Mouse (Mus musculus) lung, embryonic 15.5 days (tissue): ENCODE measurements at regions not wholly inside any gene's neighbourhood (a gene's known extent, or its start where the extent isn't known, plus 50 kb on each side); places are given as distances from the start of the nearest gene placed in this dataset.

Source experiments
- ATAC-seq: fragments of 200-750 bp; cut with Nextera tagmentation; 2 replicates; pipeline ENCODE4 v1.8.0; 2017; ENCODE audit warnings: moderate number of reproducible peaks, borderline replicate concordance; ENCODE audit not compliant: low FRiP score, low TSS enrichment; ENCODE audit errors: extremely low read depth
- H3K27ac ChIP-seq: fragments of 300-500 bp; sonication (generic); 2 replicates; pipeline ENCODE4 v1.5.1; 2015; ENCODE audit warnings: moderate library complexity, mild to moderate bottlenecking, inconsistent platforms
- H3K27me3 ChIP-seq: fragments of 300-500 bp; sonication (generic); 2 replicates; pipeline ENCODE4 v1.6.1; 2015; ENCODE audit warnings: inconsistent platforms
- H3K36me3 ChIP-seq: fragments of 300-500 bp; sonication (generic); 2 replicates; pipeline ENCODE4 v1.6.1; 2015; ENCODE audit warnings: inconsistent platforms
- H3K4me1 ChIP-seq: fragments of 300-500 bp; sonication (generic); 2 replicates; pipeline ENCODE4 v1.6.1; 2015; ENCODE audit warnings: inconsistent platforms
- H3K4me2 ChIP-seq: fragments of 300-500 bp; sonication (generic); 2 replicates; pipeline ENCODE4 v1.6.1; 2015; ENCODE audit warnings: inconsistent platforms, mild to moderate bottlenecking, moderate library complexity
- H3K4me3 ChIP-seq: fragments of 300-500 bp; sonication (generic); 2 replicates; pipeline ENCODE4 v1.5.1; 2015; ENCODE audit warnings: mild to moderate bottlenecking, inconsistent platforms
- H3K9ac ChIP-seq: fragments of 300-500 bp; sonication (generic); 2 replicates; pipeline ENCODE4 v1.6.1; 2015; ENCODE audit warnings: inconsistent platforms
- H3K9me3 ChIP-seq: fragments of 300-500 bp; sonication (generic); 2 replicates; pipeline ENCODE4 v1.6.1; 2016; ENCODE audit warnings: inconsistent platforms
- WGBS: fragments of 180-500 bp; shearing (Covaris S2); methylation state at CpG from one replicate; pipeline ENCODE4 v1.1.7; 2015; 5-methylcytosine and 5-hydroxymethylcytosine counted together

DNA sequence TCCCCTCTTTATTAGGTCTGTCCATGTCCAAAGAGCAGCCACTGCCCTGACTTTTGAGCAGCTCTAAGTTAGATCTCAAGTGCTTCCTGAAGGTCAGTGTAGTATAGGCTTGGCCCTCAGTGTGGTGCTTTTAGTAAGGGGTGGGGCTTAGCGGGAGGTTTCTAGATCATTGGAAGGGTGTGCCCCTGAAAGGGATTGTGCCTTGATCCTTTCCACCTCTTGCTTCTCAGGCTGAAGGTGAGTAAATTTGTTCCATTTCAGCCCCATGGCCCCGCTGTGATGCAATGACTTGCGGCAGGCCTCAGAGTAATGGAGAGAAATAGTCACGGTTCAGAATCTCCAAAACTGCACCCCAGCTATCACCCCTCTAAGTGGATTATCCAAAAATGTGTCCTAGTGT, 84.5 kb upstream of the Klf14 start:
- H3K27ac ChIP-seq = no peak overlapping the region

DNA sequence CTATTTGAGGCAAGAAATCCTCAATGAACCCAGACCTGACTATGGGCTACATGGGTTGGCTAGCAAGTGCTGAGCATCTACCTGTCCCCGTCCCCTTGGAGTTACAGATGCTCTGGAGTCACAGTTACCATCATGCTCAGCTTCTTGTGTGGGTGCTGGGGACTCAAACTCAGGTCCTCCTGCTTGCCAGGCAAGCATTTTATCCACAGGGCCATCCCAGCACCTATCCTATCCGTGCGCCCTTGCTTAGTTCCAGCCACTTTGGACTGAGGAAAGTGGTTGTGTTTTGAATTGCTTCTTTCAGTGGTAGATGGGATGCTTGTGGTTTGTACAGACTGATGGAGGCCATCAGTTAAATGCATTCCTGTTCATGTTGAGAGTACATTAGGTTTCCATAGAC, 85.0 kb upstream of the Klf14 start:
- ATAC-seq = no peak
- Histone ChIP-seq H3K4me2 (no peak overlapping the region), H3K9ac (no peak overlapping the region), H3K27ac (no peak overlapping the region), H3K9me3 (no peaks in the 10 kb centered on the region), H3K27me3 (no peaks in the 10 kb centered on the region), H3K4me3 (no peak overlapping the region), H3K36me3 (no peaks in the 10 kb centered on the region), H3K4me1 (no peaks in the 10 kb centered on the region)
- WGBS = 93% methylated on average over 3 of the region's 3 CpGs

More for the DNA sequence above, 84.5 kb upstream of the Klf14 start:
- H3K36me3 ChIP-seq = no peaks in the 10 kb centered on the region
- ATAC-seq = no peak
- no peaks in the 10 kb centered on the region for H3K9me3 ChIP-seq
- H3K4me2 ChIP-seq = no peak overlapping the region
- no peaks in the 10 kb centered on the region for H3K4me1 ChIP-seq
- H3K27me3 ChIP-seq = no peaks in the 10 kb centered on the region
- WGBS = 93% methylated on average over 4 of the region's 4 CpGs
- H3K4me3 ChIP-seq = no peak overlapping the region
- H3K9ac ChIP-seq = no peak overlapping the region

DNA sequence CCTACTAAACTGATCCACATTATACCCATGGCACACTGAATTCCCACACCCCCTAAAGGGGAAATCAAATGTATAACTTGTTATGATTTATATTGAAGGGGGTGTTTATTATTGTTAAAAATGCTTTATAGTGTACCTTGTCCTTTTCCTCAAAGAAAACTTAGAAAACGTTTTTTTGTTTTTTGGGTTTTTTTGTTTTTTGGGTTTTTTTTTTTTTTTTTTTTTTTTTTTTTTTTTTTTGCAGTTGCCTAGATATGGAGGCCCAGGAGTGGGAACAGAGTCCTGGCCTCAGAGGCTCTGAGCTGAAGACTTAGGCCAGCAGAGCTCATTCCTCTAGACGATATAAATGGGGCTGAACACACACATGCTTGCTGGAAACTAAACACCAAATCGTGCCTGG, 87.3 kb upstream of the Klf14 start:
- Histone ChIP-seq H3K9me3 (no peaks in the 10 kb centered on the region), H3K27me3 (no peaks in the 10 kb centered on the region), H3K4me1 (no peaks in the 10 kb centered on the region), H3K4me3 (no peak overlapping the region), H3K9ac (no peak overlapping the region), H3K4me2 (no peak overlapping the region), H3K36me3 (no peaks in the 10 kb centered on the region), H3K27ac (no peak overlapping the region)
- 15% methylated on average over 3 of the region's 3 CpGs for WGBS
- ATAC-seq = no peak

DNA sequence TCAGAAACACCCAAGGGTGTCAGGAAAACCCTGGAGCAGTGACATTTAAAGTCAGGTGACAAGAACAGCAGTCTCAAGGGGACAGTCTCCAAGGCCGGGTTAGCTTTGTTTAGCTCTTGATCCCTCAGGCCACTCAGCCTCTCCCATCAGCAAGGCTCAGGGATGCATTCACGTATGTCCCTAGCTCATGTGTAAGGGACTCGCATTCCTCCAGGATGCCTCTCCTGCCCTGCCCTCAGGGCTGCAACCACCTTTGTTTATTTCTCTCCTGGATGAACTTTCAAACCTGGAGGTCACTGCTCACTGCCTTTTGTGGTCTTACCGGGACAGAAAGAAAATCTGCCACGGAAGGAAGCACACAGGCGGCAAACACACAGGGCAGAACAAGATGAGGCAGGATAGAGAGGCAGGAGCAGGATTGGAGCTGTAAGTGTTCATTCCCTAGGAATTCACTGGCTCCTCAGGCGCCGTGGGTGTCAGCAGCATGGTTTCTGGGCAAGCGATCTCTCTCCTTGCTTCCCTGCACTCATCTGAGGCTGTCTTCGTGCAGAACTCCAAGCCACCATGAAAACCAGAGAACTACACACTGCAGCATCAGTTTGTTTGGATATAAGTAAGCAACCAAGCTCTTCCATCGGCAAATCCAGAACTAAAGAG, 90.2 kb upstream of the Klf14 start:
- no peak overlapping the region for H3K27ac ChIP-seq
- H3K9me3 ChIP-seq = no peaks in the 10 kb centered on the region

DNA sequence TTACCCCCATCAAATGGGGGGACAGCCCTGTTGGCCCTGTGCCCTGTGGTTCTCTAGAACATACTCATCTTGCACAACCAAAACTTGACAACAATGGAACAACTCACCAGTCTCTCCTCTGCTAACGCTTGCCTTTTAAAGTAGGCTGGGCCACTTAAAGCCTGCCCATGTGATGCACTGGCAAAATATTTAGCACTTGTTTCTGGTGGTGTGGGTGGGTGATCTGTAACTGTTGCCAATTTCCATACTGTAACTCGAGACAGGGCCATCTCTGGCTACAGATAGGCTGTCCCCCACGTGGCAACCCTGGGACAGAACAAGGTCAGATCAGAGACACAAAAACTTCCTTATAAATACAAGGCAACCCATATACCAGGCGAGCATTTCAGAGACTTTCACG, 92.0 kb upstream of the Klf14 start:
- Histone ChIP-seq H3K4me2 (no peak overlapping the region), H3K4me3 (no peak overlapping the region), H3K27ac (no peak overlapping the region), H3K9ac (no peak overlapping the region), H3K36me3 (no peaks in the 10 kb centered on the region), H3K4me1 (no peaks in the 10 kb centered on the region), H3K27me3 (no peaks in the 10 kb centered on the region), H3K9me3 (no peaks in the 10 kb centered on the region)
- WGBS = 49% methylated on average over 5 of the region's 5 CpGs
- ATAC-seq = no peak

More for the DNA sequence above, 90.2 kb upstream of the Klf14 start:
- 38% methylated on average over 11 of the region's 11 CpGs for WGBS
- no peak overlapping the region for H3K4me3 ChIP-seq
- ATAC-seq = no peak
- no peak overlapping the region for H3K4me2 ChIP-seq
- H3K27me3 ChIP-seq = no peaks in the 10 kb centered on the region
- H3K9ac ChIP-seq = no peak overlapping the region
- H3K36me3 ChIP-seq = no peaks in the 10 kb centered on the region
- no peaks in the 10 kb centered on the region for H3K4me1 ChIP-seq

DNA sequence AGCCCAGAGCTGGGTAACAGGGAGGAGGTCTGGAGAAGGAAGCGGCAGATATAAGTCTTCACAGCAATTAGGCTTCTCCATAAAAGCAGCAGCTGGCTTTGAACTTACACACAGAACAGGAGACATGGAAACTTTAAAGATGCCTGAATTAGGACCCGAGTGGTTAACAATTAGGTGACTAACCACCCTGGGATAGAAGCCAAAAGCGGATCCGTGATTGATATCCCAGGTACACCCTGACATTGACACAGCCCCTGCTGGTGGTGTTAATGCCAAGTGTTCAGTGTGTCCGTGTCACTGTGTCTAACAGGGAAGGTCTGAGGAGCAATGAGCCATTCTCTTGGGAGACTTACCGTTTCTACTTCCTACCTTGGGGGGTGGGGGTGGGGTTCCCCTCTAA, 92.9 kb upstream of the Klf14 start:
- Histone ChIP-seq H3K4me2 (no peak overlapping the region), H3K4me1 (no peaks in the 10 kb centered on the region), H3K4me3 (no peak overlapping the region), H3K36me3 (no peaks in the 10 kb centered on the region), H3K27me3 (no peaks in the 10 kb centered on the region), H3K9ac (no peak overlapping the region), H3K27ac (no peak overlapping the region), H3K9me3 (no peaks in the 10 kb centered on the region)
- ATAC-seq = no peak
- WGBS = 77% methylated on average over 6 of the region's 6 CpGs

DNA sequence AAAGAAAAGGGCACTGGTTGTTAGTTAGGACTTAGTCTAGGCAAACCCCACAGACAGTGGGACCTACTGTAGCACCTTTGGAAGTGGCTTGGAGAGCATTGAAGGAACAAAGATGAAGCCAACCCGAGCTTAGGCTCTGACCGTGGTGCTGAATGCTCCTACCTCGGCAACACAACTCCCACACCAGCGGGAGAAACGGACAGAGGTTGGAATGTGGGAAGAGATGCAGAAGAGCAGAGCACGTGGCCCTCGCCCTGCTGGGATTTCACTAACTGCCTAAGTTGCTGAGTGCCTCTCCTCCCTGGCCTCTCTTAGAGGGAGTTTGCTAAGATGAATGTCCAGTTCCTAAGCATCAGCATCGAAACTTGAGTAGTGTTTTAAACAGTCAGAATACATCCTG, 94.1 kb upstream of the Klf14 start:
- no peak for ATAC-seq
- Histone ChIP-seq H3K36me3 (no peaks in the 10 kb centered on the region), H3K4me3 (no peak overlapping the region), H3K4me1 (no peaks in the 10 kb centered on the region), H3K27ac (no peak overlapping the region), H3K27me3 (no peaks in the 10 kb centered on the region), H3K9me3 (no peaks in the 10 kb centered on the region), H3K4me2 (no peak overlapping the region), H3K9ac (no peak overlapping the region)
- 7% methylated on average over 8 of the region's 8 CpGs for WGBS

DNA sequence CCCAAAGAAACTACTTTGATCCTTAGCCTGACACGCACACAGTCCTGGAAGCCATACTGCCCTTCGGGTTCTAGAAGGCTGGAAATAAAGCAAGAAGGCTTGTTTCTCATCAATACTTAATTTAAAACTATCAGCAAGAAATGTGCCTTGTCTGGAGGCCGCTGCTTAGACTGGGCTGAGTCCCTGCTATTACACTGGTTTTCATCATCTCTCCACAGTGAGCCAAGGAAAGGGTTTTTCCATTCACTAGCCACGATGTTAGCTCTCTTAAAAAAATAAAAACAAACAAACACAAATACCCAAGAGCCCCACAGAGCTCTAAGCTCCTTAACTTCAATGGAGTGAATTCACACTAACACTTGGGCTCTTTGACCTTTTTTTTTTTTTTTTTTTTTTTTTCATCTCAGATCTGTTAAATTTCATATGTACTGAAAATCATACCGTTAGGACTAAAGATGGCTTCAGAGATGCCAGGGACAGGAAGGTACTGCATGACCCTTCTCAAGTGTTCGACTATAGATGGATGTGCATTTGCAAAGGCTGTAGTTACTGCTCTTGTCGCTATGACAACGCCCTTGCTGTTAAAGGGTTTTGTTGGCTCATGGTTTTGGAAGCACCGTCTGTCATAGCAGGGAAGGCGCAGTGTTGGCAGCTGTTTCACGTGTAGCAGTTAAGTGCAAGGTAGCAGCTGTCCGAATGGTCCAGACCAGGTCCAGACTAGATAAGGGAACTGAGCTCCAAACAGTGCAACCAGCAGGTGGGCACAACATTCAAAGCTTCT, 98.1 kb upstream of the Klf14 start:
- H3K9me3 ChIP-seq = no peaks in the 10 kb centered on the region
- no peak for ATAC-seq
- no peak overlapping the region for H3K27ac ChIP-seq
- H3K4me1 ChIP-seq = no peaks in the 10 kb centered on the region
- no peak overlapping the region for H3K4me3 ChIP-seq
- no peak overlapping the region for H3K4me2 ChIP-seq
- 59% methylated on average over 12 of the region's 12 CpGs for WGBS
- H3K9ac ChIP-seq = no peak overlapping the region
- no peaks in the 10 kb centered on the region for H3K36me3 ChIP-seq
- H3K27me3 ChIP-seq = no peaks in the 10 kb centered on the region

DNA sequence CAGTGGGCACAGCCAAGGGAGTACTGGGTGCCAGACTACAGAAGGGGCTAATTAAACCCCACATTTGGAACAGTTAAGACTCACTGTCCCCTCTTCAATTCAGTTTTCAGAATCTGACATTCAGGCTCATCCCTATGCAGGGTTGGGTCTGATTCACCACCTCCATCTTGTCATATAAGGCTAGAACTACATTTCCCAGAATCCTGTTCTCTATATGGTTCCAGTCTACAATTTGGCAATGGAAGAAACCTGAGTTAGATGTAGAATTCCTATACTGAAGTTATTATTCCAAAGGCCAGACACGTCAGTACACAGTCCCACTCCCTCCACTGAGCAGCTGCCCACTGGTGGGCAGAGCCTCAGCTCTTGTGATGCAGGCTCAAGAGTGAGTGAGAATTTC, 99.4 kb upstream of the Klf14 start:
- Histone ChIP-seq H3K4me3 (no peak overlapping the region), H3K4me1 (no peaks in the 10 kb centered on the region), H3K36me3 (no peaks in the 10 kb centered on the region), H3K4me2 (no peak overlapping the region), H3K27ac (no peak overlapping the region), H3K9ac (no peak overlapping the region), H3K27me3 (no peaks in the 10 kb centered on the region), H3K9me3 (no peaks in the 10 kb centered on the region)
- ATAC-seq = no peak
- WGBS = 56% methylated on average over 1 of the region's 1 CpGs

DNA sequence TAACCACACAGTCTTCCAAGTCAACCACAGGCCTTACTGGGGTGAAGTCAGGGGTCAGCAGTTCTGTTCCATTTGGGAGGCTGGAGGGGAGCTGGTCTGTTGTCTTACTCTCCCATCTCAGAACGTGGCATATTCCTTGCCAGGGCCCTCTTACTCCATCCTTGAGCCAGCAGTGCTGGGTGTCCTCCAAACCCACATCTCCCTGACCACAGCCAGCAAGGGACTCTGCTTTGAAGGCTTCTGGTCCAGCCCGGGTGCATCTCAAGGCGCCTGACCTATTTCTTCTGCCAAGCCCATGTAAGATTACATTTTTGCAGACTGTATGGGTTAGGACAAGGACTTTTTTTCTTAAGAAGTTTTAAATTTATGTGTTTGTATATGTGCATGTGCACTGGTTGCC, 100.1 kb upstream of the Klf14 start:
- no peak overlapping the region for H3K4me2 ChIP-seq
- no peak for ATAC-seq
- 68% methylated on average over 3 of the region's 3 CpGs for WGBS

DNA sequence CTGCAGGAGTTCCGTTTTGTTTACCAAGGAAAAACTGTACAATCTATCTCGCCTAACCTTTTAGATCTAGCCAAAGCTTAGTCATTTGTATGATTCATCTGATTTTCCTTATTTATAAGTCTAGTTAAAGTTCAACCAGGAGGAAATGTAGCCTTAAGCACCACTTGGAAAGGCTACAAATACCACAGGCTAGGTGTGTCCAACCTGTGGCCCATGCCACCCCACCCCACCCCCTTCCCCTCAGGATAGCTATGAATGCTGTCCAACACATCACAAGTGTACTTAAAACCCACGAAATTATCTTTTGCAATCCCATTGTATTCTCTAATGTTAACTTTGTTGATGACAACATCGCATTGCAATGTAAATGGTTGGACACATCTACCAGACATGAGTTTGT, 102.9 kb upstream of the Klf14 start:
- Histone ChIP-seq H3K9ac (no peak overlapping the region), H3K4me2 (no peak overlapping the region), H3K27ac (no peak overlapping the region), H3K9me3 (no peaks in the 10 kb centered on the region), H3K4me1 (no peaks in the 10 kb centered on the region), H3K27me3 (no peaks in the 10 kb centered on the region), H3K4me3 (no peak overlapping the region), H3K36me3 (no peaks in the 10 kb centered on the region)
- WGBS = 81% methylated on average over 4 of the region's 4 CpGs
- no peak for ATAC-seq

More for the DNA sequence above, 100.1 kb upstream of the Klf14 start:
- H3K36me3 ChIP-seq = no peaks in the 10 kb centered on the region
- no peak overlapping the region for H3K9ac ChIP-seq
- H3K9me3 ChIP-seq = no peaks in the 10 kb centered on the region
- H3K27me3 ChIP-seq = no peaks in the 10 kb centered on the region
- no peak overlapping the region for H3K27ac ChIP-seq
- H3K4me3 ChIP-seq = no peak overlapping the region
- H3K4me1 ChIP-seq = no peaks in the 10 kb centered on the region

DNA sequence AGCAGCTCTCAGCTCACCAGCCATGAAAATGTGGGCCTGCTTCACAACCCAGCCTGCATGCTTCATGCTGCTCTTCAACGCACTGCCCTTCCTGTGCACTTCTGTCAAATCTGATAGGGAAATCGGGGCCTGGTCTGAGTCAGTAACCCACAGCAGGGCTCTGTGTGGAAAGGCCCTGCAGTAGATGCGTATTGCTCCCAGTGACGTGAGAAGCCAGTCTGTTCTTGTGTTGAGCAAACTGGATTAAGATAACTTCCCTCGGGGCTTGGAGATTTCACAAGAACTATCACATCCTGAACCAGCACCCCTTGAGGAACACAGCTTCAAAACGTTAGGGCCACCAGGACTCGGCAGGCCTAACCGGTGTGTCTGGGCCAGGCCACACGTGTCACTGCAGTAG, 106.5 kb upstream of the Klf14 start:
- no peak overlapping the region for H3K4me2 ChIP-seq
- no peaks in the 10 kb centered on the region for H3K27me3 ChIP-seq
- H3K4me3 ChIP-seq = no peak overlapping the region
- no peak for ATAC-seq
- 68% methylated on average over 9 of the region's 9 CpGs for WGBS
- no peak overlapping the region for H3K27ac ChIP-seq
- H3K9me3 ChIP-seq = no peaks in the 10 kb centered on the region
- no peak overlapping the region for H3K9ac ChIP-seq
- H3K36me3 ChIP-seq = no peaks in the 10 kb centered on the region
- H3K4me1 ChIP-seq = peaks cover 4% of the 10 kb centered on the region; the same call in 1 of the 2 replicates
